Mouse (Mus musculus) lung, embryonic 15.5 days (tissue): ENCODE results near the gene Syna. TPM values are rescaled to one million over a fixed set of nuclear protein-coding genes. Genes with fewer than 3 reads are reported as not detected.
A peak's percentile ranks its signal among the peaks of the same experiment; 100 is the strongest.

Experiments
- ATAC-seq: fragments of 200-750 bp; cut with Nextera tagmentation; 2 replicates; pipeline ENCODE4 v1.8.0; 2017; ENCODE audit warnings: moderate number of reproducible peaks, borderline replicate concordance; ENCODE audit not compliant: low FRiP score, low TSS enrichment; ENCODE audit errors: extremely low read depth
- H3K27ac ChIP-seq: fragments of 300-500 bp; sonication (generic); 2 replicates; pipeline ENCODE4 v1.5.1; 2015; ENCODE audit warnings: moderate library complexity, mild to moderate bottlenecking, inconsistent platforms
- H3K27me3 ChIP-seq: fragments of 300-500 bp; sonication (generic); 2 replicates; pipeline ENCODE4 v1.6.1; 2015; ENCODE audit warnings: inconsistent platforms
- H3K36me3 ChIP-seq: fragments of 300-500 bp; sonication (generic); 2 replicates; pipeline ENCODE4 v1.6.1; 2015; ENCODE audit warnings: inconsistent platforms
- H3K4me1 ChIP-seq: fragments of 300-500 bp; sonication (generic); 2 replicates; pipeline ENCODE4 v1.6.1; 2015; ENCODE audit warnings: inconsistent platforms
- H3K4me2 ChIP-seq: fragments of 300-500 bp; sonication (generic); 2 replicates; pipeline ENCODE4 v1.6.1; 2015; ENCODE audit warnings: inconsistent platforms, mild to moderate bottlenecking, moderate library complexity
- H3K4me3 ChIP-seq: fragments of 300-500 bp; sonication (generic); 2 replicates; pipeline ENCODE4 v1.5.1; 2015; ENCODE audit warnings: mild to moderate bottlenecking, inconsistent platforms
- H3K9ac ChIP-seq: fragments of 300-500 bp; sonication (generic); 2 replicates; pipeline ENCODE4 v1.6.1; 2015; ENCODE audit warnings: inconsistent platforms
- H3K9me3 ChIP-seq: fragments of 300-500 bp; sonication (generic); 2 replicates; pipeline ENCODE4 v1.6.1; 2016; ENCODE audit warnings: inconsistent platforms
- WGBS: fragments of 180-500 bp; shearing (Covaris S2); methylation state at CpG from one replicate; pipeline ENCODE4 v1.1.7; 2015; 5-methylcytosine and 5-hydroxymethylcytosine counted together
- polyA plus RNA-seq: library from polyadenylated mRNA; unstranded; fragments of >200 nt; fragmentation: Nextera tagmentation; extraction: Ambion mirVana; gene quantifications from 2 replicates; pipeline ENCODE4 v1.2.1, GENCODE M21; 2015

Syna gene
- polyA plus RNA-seq, 1 experiment from 2014 or later, result 0.19 TPM

DNA sequence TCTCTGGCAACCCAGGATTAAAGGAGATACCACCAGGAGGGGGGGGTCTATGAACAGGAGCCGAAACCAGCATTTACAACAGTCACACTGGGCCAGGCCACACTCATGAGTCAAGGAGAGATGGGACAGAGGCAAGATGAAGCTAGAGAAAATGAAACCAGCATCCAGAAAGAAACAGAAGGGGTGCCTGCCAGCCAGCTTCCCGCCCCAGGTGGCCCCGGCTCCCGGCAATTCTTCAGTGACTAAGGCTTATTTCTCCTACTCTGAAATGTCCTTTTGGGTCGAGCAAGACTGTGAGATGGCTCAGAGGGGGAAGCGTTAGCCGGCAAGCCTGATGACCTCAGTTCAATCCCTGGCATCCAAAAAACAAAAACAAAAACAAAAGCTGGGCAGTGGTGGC, 13.2 kb downstream of the Syna start:
- H3K4me1 ChIP-seq, result peaks cover 67% of the 10 kb centered on the region

DNA sequence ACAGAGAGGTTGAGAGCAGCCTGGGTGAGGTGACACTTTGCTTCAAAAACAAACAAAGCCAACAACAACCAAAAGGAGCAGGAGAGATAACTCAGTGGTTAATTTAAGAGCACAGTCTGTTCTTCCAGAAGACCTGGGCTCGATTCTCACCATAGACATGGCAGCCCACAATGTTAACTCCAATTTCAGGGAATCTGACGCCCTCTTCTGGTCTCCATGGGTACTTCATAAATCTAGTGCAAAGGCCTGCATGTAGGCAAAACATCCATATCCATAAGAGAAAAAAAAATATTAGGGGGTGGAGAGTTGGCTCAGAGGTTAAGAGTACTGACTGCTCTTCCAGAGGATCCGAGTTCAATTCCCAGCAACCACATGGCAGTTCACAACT, 14.7 kb downstream of the Syna start:
- WGBS, result 49% methylated on average over 3 of the region's 3 CpGs
- H3K4me3 ChIP-seq, result no peak overlapping the region
- ATAC-seq, result no peak
- H3K9me3 ChIP-seq, result no peaks in the 10 kb centered on the region
- no peak overlapping the region for H3K27ac ChIP-seq
- H3K4me1 ChIP-seq, result peaks cover 67% of the 10 kb centered on the region
- no peak overlapping the region for H3K9ac ChIP-seq
- H3K4me2 ChIP-seq, result no peak overlapping the region
- no peaks in the 10 kb centered on the region for H3K27me3 ChIP-seq
- H3K36me3 ChIP-seq, result no peaks in the 10 kb centered on the region

More for the DNA sequence above, 13.2 kb downstream of the Syna start:
- ATAC-seq, result no peak
- WGBS, result 90% methylated on average over 7 of the region's 7 CpGs
- no peak overlapping the region for H3K9ac ChIP-seq
- H3K36me3 ChIP-seq, result no peaks in the 10 kb centered on the region
- H3K27me3 ChIP-seq, result no peaks in the 10 kb centered on the region
- H3K9me3 ChIP-seq, result no peaks in the 10 kb centered on the region
- no peak overlapping the region for H3K4me3 ChIP-seq
- H3K27ac ChIP-seq, result no peak overlapping the region
- no peak overlapping the region for H3K4me2 ChIP-seq

DNA sequence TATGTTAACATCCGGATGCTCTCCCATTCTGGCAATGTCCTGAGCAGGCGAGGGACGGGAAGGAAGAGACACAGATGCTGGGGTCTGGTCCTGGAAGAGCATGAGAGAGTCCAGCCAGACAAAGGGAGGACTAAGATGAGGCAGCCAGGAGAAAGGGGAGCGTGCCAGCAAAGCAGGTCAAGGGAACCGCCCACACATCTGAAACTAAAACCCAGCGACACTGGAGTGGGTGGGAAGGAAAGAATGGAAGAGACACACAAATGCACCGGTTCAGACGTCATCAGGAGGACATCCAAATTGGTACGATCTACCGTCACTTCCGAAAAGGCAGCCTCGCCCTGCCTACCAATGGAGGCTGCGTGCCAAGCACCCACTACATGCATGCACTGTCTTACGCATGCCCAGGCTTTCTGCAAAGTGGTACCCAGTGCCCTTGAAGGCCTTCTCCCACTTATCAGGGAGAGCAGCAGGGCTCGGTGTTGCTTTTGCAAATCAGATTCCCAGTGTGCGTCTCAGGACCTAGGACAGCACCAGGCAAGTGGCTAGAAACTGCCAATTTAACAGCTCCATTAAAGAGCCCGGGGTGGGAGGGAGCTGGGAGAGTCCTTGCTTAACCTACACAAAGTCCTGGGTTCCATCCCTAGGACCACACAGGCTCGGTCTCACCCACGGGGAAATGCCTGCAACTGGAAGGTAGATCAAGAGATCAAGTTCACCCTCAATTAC, 15.3 kb downstream of the Syna start:
- Histone ChIP-seq H3K36me3 (no peaks in the 10 kb centered on the region), H3K4me2 (no peak overlapping the region), H3K27ac (no peak overlapping the region), H3K4me3 (no peak overlapping the region), H3K9me3 (no peaks in the 10 kb centered on the region), H3K4me1 (peaks cover 68% of the 10 kb centered on the region), H3K27me3 (no peaks in the 10 kb centered on the region), H3K9ac (no peak overlapping the region)
- WGBS, result 62% methylated on average over 19 of the region's 19 CpGs
- ATAC-seq, result no peak

DNA sequence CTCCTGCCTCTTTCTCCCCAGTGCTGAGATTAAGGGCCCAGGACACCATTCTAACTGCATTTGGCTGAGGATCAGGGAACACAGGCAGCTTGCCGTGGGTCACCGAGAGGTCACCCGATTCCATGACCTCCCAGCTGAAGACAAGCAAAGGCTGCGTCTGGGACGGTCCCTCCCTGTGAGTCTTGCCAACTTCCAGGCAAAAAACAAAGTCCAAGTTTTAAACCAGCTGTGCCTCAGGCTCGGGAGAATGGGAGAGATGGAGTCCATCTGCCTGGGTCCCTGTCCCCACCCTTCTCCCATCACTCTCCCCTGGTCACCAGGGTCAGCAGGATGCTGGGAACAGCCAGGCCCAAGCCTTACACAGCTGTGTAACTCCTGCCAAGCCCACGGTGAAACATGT, 18.3 kb downstream of the Syna start:
- no peaks in the 10 kb centered on the region for H3K27me3 ChIP-seq
- peaks cover 64% of the 10 kb centered on the region for H3K4me1 ChIP-seq
- H3K36me3 ChIP-seq, result peaks cover 7% of the 10 kb centered on the region; the same call in 1 of the 2 replicates
- peak; percentile 86 for ATAC-seq
- H3K9ac ChIP-seq, result no peak overlapping the region
- H3K27ac ChIP-seq, result peak overlapping the region; percentile 96
- no peak overlapping the region for H3K4me3 ChIP-seq
- 20% methylated on average over 7 of the region's 7 CpGs for WGBS
- H3K4me2 ChIP-seq, result peak overlapping the region; percentile 7; the same call in 1 of the 2 replicates
- no peaks in the 10 kb centered on the region for H3K9me3 ChIP-seq

DNA sequence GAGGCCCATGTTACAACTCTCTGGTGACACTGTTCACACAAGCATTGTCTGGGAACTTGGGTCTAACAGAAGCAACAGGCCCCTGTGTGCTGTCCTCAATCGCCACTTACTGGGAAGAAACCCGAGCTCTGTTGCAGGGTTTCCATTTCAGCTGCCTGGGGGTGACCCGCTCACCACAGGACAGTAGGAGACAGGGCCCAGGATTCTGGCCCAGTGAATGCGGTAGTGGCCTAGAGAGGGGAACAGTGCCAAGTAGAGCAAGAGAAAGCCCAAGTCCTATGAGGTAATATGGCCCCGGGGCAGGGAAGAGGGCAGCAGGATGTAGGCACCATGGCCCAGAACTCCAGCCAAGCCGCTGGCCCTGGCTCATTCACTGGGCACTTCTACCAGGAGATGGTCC, 19.1 kb downstream of the Syna start:
- ATAC-seq, result no peak
- Histone ChIP-seq H3K27me3 (no peaks in the 10 kb centered on the region), H3K4me1 (peaks cover 59% of the 10 kb centered on the region), H3K9ac (no peak overlapping the region), H3K36me3 (peaks cover 7% of the 10 kb centered on the region; the same call in 1 of the 2 replicates), H3K9me3 (no peaks in the 10 kb centered on the region), H3K4me3 (no peak overlapping the region), H3K27ac (peak overlapping the region; percentile 96), H3K4me2 (no peak overlapping the region)
- WGBS, result 62% methylated on average over 6 of the region's 6 CpGs

DNA sequence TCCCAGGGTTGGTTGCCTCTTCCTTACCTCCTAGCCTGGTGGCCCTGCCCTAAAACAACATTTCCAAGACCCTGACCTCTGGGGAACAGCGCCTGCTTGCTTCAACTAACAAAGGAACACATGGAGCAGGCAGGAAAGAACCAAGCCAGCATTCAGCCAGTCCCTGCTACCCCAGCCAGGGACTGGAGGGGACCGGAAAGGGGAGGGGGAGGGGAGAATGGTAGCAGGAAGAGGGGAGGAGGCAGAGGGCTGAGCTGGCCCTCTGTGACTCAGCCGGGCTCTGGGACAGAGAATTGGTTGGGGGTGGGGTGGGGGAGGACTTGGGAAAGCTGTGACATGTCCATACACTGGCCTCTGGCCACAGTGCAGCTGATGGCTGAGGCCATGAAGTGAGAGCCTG, 20.1 kb downstream of the Syna start:
- 2% methylated on average over 3 of the region's 3 CpGs for WGBS
- Histone ChIP-seq H3K27ac (peak overlapping the region; percentile 96), H3K36me3 (peaks cover 11% of the 10 kb centered on the region; the same call in 1 of the 2 replicates), H3K9me3 (no peaks in the 10 kb centered on the region), H3K4me3 (no peak overlapping the region), H3K27me3 (no peaks in the 10 kb centered on the region), H3K4me1 (peaks cover 55% of the 10 kb centered on the region), H3K9ac (no peak overlapping the region), H3K4me2 (peak overlapping the region; percentile 23; the same call in 1 of the 2 replicates)
- ATAC-seq, result peak; percentile 87

DNA sequence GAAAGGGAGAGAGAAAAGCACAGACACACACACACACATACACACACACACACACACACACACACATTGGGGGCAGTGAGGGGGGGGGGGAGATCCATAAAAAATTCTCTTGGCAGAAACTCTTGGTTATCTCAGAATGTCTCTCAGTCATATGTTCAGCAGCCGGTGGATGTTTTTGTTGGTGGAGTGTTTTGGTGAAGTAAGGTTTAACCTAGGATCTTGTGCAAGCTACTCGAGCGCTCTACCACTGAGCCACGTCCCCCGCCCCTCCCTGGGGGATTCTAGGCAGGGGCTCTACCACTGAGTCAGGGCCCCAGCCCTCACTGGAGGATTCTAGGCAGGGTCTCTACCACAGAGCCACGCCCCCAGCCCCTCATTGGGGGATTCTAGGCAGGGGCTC, 23.9 kb downstream of the Syna start:
- ATAC-seq, result no peak
- H3K4me3 ChIP-seq, result no peak overlapping the region
- 0 out of 2 replicates have a peak overlapping the region, but pooled peaks have one; percentile 11 for H3K27ac ChIP-seq
- H3K9me3 ChIP-seq, result no peaks in the 10 kb centered on the region
- H3K4me1 ChIP-seq, result peaks cover 22% of the 10 kb centered on the region
- peaks cover 29% of the 10 kb centered on the region for H3K36me3 ChIP-seq
- 81% methylated on average over 6 of the region's 6 CpGs for WGBS
- H3K27me3 ChIP-seq, result no peaks in the 10 kb centered on the region
- no peak overlapping the region for H3K4me2 ChIP-seq
- H3K9ac ChIP-seq, result no peak overlapping the region

DNA sequence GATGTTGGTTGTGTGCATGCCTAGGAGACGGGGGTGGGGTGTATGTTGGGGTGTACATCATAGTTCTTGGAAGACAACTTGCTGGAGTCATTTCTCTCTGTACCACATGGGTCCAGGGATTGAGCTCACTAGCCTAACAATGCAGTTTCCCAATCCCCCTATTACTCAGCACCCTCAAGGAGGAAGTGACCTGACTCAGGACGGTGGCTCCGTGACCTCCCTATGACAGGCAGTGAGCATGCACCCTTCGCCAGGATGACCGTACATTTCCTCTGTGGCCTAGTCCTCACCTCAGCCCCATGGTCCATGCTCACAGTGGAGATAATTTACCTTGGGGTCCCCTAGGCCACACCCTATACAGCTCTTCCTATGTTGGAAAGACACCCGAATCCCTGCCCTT, 27.6 kb downstream of the Syna start:
- Histone ChIP-seq H3K4me3 (no peak overlapping the region), H3K9ac (no peak overlapping the region), H3K27me3 (no peaks in the 10 kb centered on the region), H3K9me3 (no peaks in the 10 kb centered on the region), H3K4me1 (no peaks in the 10 kb centered on the region), H3K36me3 (peaks cover 22% of the 10 kb centered on the region), H3K27ac (no peak overlapping the region), H3K4me2 (no peak overlapping the region)
- WGBS, result 95% methylated on average over 6 of the region's 6 CpGs
- no peak for ATAC-seq

DNA sequence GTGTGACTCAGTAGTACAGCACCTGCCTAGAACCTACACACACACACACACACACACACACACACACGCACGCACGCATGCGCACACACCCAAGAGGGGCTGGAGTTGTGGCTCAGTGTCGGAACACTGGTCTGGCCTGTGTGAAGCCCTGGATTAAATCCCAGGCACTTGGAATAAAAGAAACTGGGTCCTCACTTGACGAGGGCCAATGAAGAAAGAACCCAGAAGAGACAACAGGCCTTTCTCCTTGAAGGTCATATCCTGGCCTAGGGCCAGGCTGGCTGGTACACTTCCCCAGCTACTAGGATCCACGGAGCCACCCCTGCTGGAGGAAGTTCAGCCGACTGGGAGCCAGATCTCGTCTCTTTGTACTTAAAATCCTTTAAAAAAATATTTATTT, 28.4 kb downstream of the Syna start:
- no peak for ATAC-seq
- WGBS, result 79% methylated on average over 9 of the region's 9 CpGs

DNA sequence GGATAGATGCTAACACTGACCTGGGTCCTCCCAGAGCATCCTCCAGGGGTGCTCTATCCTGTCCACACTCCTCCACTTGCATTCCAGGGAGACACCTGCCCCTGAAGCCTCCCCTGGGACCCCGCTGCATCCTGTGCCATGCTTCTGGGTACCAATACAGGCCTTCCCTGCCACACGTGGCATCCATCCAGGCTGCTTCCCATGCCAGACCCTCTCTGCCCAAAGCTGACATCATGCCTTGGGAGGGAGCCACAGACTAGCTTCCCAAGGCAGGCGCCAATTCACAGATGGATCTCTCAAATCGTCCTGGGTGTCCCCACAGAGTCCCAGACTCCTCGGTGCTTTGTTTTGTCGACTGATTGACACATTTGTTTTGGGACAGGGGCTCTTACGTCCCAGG, 29.1 kb downstream of the Syna start:
- H3K4me3 ChIP-seq, result no peak overlapping the region
- no peak for ATAC-seq
- no peaks in the 10 kb centered on the region for H3K27me3 ChIP-seq
- no peak overlapping the region for H3K9ac ChIP-seq
- no peak overlapping the region for H3K4me2 ChIP-seq
- WGBS, result 60% methylated on average over 7 of the region's 7 CpGs
- no peaks in the 10 kb centered on the region for H3K9me3 ChIP-seq
- H3K4me1 ChIP-seq, result no peaks in the 10 kb centered on the region
- no peak overlapping the region for H3K27ac ChIP-seq
- H3K36me3 ChIP-seq, result peaks cover 22% of the 10 kb centered on the region

More for the DNA sequence above, 28.4 kb downstream of the Syna start:
- Histone ChIP-seq H3K36me3 (peaks cover 22% of the 10 kb centered on the region), H3K4me1 (no peaks in the 10 kb centered on the region), H3K4me2 (no peak overlapping the region), H3K27me3 (no peaks in the 10 kb centered on the region), H3K4me3 (no peak overlapping the region), H3K27ac (no peak overlapping the region), H3K9me3 (no peaks in the 10 kb centered on the region), H3K9ac (no peak overlapping the region)

DNA sequence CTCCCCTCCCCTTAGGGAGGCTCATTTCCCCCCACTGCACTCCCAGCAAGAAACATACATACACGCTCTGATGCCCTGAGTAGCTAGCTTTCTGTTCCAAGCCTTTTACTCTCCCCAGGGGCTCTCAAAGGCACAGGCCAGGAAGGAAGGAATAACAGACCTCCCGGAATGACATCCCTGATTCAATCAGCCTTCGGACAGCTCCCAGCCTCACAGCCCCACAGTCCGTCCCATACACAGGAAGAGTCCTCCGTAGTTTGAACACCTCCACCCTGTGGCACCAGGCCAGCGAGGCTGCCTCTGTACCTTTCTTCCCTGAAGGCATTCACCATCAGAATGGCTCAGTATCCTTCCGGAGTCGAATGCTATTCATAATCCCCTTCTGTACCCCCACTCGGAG, 31.5 kb downstream of the Syna start:
- H3K4me2 ChIP-seq, result no peak overlapping the region
- no peaks in the 10 kb centered on the region for H3K9me3 ChIP-seq
- H3K4me1 ChIP-seq, result no peaks in the 10 kb centered on the region
- no peak overlapping the region for H3K9ac ChIP-seq
- H3K27me3 ChIP-seq, result no peaks in the 10 kb centered on the region
- no peak overlapping the region for H3K27ac ChIP-seq
- WGBS, result 43% methylated on average over 9 of the region's 9 CpGs
- no peak for ATAC-seq
- no peak overlapping the region for H3K4me3 ChIP-seq
- peaks cover 11% of the 10 kb centered on the region for H3K36me3 ChIP-seq

DNA sequence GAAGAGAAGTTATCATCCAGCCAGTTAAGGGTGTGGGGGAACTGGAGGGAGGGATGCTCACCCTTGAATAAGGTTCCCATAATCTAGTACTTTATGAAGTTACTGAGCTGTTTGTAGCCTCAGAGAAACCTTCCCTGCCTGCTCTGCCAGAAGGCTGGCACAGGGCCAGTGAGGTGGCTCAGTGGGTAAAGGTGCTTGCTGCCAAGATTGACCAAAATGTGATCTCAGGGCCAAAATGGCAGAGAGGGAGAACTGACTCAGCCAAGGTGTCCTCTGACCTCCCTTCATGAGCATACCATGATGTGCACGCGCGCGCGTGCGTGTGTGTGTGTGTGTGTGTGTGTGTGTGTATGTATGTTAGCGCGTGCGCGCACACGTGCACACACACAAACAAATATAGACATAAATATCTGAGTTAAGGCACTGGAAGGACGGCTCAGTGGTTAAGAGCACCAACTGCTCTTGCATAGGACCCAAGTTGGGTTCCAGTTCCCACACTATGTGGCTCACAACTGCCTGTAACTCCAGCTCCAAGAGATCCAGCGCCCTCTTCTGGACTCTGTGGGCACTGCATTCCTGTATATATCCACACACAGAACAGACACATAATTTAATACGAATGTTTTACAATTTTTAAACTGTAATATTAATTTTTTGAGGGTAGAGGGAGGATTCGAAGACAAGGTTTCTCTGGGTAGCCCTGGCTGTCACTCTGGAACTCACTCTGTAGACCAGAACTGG, 33.8 kb downstream of the Syna start:
- Histone ChIP-seq H3K36me3 (0 out of 2 replicates have a peak, but pooled peaks cover 4% of the 10 kb centered on the region), H3K9me3 (no peaks in the 10 kb centered on the region), H3K27ac (no peak overlapping the region), H3K4me3 (no peak overlapping the region), H3K4me2 (no peak overlapping the region), H3K27me3 (no peaks in the 10 kb centered on the region), H3K4me1 (no peaks in the 10 kb centered on the region), H3K9ac (no peak overlapping the region)
- WGBS, result 91% methylated on average over 15 of the region's 15 CpGs
- ATAC-seq, result no peak
